Mouse (Mus musculus) left cerebral cortex, postnatal 36 days (tissue): ENCODE data around the gene Rtbdn. TPM values are rescaled to one million over a fixed set of nuclear protein-coding genes. Genes with fewer than 3 reads are reported as not detected.
A peak's percentile ranks its signal among the peaks of the same experiment; 100 is the strongest.

Experiments used
- DNase-seq, 2 experiments: peaks; one replicate each; pipeline ENCODE4 v3.0.0; 2021 to 2022; ENCODE audit warnings: low spot score in 2 of 2, mixed read lengths in 1 of 2
- intact Hi-C: fragments of 180-260 bp; cut with DNase I; formaldehyde crosslinking; loops from one replicate; pipeline ENCODE4 v1.15.1; 2025
- total RNA-seq, 2 experiments: library from RNA; stranded (reverse); gene quantifications; 2 replicates each; pipeline ENCODE4 v1.2.3; 2021

Rtbdn gene
- total RNA-seq, 2 experiments from 2014 or later: 0.84 to 1.7 TPM

- intact Hi-C loops: loop anchor here (5.0 kb wide), 1 partner anchor 51 kb away; the partner anchor contains the start of genes Asna1 and Trir
- peak; percentile 96 for DNase-seq
Measured at GRCm38 (mm10) chr8:84976031-84976762, 29.4 kb downstream of the Rtbdn start.

DNA sequence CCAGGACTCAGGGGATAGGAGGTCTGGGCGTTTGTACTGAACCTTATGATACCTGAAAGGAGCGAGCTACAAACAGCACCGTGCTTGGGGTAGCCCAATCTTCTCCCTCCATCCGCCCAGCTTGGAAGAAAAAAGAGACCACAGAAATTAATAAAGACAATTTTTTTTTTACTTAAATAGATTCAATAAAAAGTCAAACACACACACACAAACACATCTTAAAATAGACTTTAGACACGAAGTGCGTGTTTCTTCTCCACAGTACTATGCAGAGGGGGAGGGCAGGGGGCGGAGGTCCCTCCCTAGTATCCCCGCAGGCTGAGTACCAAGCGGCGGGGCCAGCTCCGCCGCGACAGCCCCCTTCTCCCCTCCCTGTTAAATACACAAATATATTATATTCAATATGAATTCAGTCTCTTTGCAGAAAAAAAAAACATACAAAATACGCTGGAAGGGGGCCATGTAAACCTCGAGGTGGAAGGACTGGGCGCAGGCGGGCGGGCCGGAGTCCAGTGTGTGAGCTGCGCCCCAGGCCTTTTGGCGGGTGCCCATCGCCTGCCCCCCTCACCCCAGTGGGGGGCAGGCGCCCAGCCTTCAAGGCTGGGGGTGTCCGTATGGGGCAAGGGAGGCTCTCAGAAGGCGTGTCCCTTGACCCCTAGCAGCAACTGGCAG, 30.1 kb downstream of the Rtbdn start:
- intact Hi-C loops: loop anchor here (5.0 kb wide), 1 partner anchor 50 kb away; the partner anchor contains the start of genes Asna1 and Trir

GRCm38 (mm10) chr8:84977435-84978247, 30.9 kb downstream of the Rtbdn start:
- DNase-seq: peak; percentile 65 to 80
- intact Hi-C loops: loop anchor here (1.0 to 5.0 kb wide), 2 partner anchors 9 to 50 kb away; partner anchors contain the start of genes Asna1 and Trir

More for the DNA sequence above, 30.1 kb downstream of the Rtbdn start:
- DNase-seq: no peak

DNA sequence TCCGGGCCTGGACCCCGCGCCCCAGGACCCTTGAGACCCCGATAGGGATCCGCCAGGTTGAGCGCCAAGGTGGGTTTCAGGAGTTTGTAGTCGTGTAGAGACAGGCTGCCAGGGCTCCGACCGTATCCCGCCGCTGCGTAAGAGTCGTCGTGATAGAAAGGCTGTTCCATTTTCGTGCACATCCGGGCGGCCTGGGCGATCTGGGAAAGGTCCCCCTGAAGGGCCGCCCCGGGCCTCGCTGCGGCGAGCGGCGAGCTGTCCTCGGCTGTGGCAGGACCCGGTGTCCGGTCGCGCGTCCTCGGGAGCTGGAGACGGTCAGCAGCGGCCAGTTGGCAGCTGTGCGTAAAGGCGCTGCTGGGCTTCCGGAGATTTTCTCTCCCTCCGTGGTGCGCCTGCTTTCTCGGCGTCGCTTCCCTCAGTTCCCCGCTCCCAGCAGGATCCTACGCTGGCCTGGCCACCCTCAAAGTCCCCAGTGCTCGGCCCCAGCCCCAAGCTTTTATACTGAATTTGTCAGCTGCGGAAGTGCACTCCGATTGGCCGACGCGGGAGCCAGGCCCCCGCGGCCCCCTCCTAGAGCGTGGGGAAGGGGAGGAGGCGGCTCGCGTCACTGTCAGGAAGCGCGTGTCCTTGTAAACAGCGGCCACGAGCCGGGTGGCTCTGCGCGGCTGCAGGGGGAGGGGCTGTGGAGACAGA, 31.6 kb downstream of the Rtbdn start, which contains the start of gene Junb:
Junb (minus strand) TSS at position 471 of the 693 bp plus-strand sequence.
- intact Hi-C loops: loop anchor here (1.0 to 5.0 kb wide), 2 partner anchors 8 to 49 kb away; partner anchors contain the start of genes Asna1 and Trir
- peak; percentile 96 to 98 for DNase-seq

GRCm38 (mm10) chr8:84979599-84980421, 33.0 kb downstream of the Rtbdn start:
- intact Hi-C loops: loop anchor here (5.0 kb wide), 1 partner anchor 47 kb away; the partner anchor contains the start of genes Asna1 and Trir
- DNase-seq: peak; percentile 92 to 93

DNA sequence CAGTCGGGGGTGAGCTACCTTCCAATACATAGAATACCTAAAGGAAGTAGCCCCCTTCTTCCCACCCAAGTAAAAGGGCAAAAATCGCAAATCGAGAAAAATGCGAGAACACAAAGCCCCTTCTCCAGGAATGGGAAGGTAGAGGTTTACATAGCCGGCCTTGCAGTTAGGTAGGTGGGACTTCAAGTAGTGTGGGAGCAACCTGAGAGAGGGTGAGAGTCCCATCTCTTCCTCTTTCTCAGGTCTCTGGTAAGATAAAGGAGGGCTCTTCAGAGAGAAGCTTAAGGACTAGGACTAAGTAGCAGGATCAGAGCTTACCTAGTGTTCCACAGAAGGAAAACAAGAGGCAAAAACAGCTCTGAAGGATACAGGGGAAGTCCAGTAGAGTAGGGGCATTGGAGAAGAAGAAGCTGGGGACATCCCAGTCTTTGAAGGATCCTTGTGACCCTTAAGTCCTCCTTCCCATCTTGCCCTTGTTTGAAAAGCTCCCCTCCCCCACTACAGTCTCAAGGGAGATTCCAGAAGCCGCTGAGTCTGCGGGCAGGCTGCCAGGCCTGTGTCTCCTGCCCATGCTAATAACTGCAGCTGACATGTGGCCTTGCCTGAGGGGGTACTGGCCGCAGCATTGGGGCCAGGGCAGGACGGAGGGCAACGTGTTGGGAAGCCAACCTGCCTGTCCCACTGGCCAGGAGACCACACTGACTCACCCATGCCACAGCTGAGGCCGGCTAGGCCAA, 34.0 kb downstream of the Rtbdn start:
- intact Hi-C loops: no loop called here
- DNase-seq: no peak

GRCm38 (mm10) chr8:84981644-84982498, 35.1 kb downstream of the Rtbdn start:
- intact Hi-C loops: no loop called here
- DNase-seq: no peak

GRCm38 (mm10) chr8:84982499-84983011, 35.8 kb downstream of the Rtbdn start:
- intact Hi-C loops: no loop called here
- no peak for DNase-seq

DNA sequence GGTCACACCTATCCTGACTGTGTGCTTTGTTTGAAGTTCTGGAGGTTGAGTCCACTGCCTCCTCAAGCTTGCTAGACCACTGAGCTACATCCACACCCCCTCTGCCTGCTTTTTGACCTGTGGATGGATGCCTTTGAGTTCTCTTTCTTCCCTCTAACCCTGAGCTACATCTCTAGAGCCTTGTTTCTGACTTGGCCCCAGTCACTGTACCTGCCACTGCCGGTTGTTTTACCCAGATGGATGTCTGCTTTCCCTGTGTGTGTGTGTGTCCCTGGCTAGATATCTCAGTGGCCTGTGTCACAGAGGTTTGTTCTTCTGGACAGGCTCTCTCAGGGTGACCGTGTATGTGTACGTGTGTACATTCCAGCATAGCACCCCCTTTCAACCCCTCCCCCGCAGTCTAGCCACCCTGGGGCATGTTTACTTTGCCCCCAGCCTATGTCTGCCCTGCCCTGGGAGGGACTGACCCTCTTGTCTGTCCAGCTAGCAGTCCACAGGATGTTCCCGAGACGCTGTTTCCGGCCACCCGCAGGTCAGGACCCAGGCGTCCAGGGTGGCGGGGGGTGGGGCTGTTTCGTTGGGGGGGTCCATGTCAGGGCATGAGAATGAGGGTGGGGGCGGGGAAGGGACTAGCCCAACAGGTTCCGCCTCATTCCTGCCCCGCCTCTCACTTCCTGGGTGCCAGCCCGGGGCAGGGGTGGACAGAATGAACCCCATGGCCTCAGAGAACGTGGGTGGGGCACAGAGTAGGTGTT, 37.7 kb downstream of the Rtbdn start:
- intact Hi-C loops: no loop called here
- no peak for DNase-seq

- intact Hi-C loops: no loop called here
- no peak for DNase-seq
Measured at GRCm38 (mm10) chr8:84985049-84985683, 38.4 kb downstream of the Rtbdn start.

GRCm38 (mm10) chr8:84985684-84986378, 39.0 kb downstream of the Rtbdn start:
- intact Hi-C loops: loop anchor here (1.0 kb wide), 1 partner anchor 8 kb away; the partner anchor contains the start of gene Junb
- peak; percentile 96 to 97 for DNase-seq

- intact Hi-C loops: loop anchor here (1.0 kb wide), 1 partner anchor 8 kb away; the partner anchor contains the start of gene Junb
- no peak for DNase-seq
Measured at GRCm38 (mm10) chr8:84986379-84986945, 39.7 kb downstream of the Rtbdn start.

DNA sequence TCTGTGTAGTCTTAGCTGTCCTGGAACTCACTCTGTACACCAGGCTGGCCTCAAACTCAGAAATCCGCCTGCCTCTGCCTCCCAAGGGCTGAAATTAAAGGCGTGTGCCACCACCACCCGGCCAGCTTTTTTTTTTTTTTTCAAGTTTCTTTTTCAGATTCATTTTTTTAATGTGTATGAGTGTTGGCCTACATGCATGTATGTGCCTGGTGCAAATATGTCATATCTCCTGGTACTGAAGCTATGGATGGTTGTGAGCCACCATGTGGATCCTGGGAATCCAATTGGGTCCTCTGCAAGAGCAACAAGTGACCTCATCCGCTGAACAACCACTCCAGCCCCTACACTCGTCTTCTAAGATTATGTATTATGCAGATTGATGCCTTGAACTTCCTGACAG, 40.6 kb downstream of the Rtbdn start:
- intact Hi-C loops: no loop called here
- DNase-seq: no peak

GRCm38 (mm10) chr8:84987903-84988302, 41.1 kb downstream of the Rtbdn start:
- intact Hi-C loops: no loop called here
- no peak for DNase-seq
